Mouse (Mus musculus): ENCODE results near the gene Ctsk. TPM values are rescaled to one million over a fixed set of nuclear protein-coding genes. Genes with fewer than 3 reads are reported as not detected.

Gene Ctsk
- total and polyA plus RNA-seq, 3 experiments: 0.08 to 0.10 TPM; not detected in 1

DNA sequence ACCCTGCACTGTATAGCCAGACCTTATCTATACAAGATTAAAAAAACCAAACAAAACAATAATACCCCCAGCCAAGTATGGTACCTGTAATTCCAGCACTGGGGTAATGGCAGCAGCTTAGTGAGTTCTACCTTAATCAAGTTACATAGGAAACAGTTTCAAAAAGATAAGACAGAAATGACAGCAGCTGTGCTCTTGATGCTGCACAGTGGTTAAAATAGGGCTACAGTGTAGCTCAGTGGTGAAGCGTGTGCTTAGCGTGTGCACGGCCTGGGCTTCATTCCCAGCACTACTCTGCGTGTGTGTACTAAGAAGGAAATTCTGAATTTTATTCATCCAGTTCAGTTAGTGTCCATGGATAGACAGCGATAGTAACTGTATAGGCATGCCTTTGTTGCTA lies 42.7 kb upstream of the Ctsk start:
- no peak overlapping the region for H3K4me3 ChIP-seq (ENCODE audit: control insufficient read depth in 1 of 2, insufficient read depth in 1 of 2, low read depth in 2 of 2, low read length in 2 of 2)
- H3K27me3 ChIP-seq (ENCODE audit: control insufficient read depth in 1 of 2, insufficient read depth in 2 of 2, low read length in 2 of 2): no peaks in the 10 kb centered on the region
- no peaks in the 10 kb centered on the region for H3K9me3 ChIP-seq (replicated peaks; ENCODE audit: insufficient read depth, low read length)
- H3K79me2 ChIP-seq (ENCODE audit: control insufficient read depth, insufficient read depth, low read length, poor library complexity): no peaks in the 10 kb centered on the region
- no peak for TF ChIP-seq BHLHE40 (IDR thresholded peaks at IDR 0.05; ENCODE audit: borderline replicate concordance, low read depth, low read length)
- TF ChIP-seq HCFC1 (IDR thresholded peaks at IDR 0.05; ENCODE audit: low read depth, low read length): no peak
- TF ChIP-seq GATA1 (IDR thresholded peaks at IDR 0.05; ENCODE audit: low read depth, low read length): peak; percentile 47; the same call in 1 of the 2 replicates
- peak in 1 of 2 experiments; percentile 33; a peak in 1 of 4 replicates for TF ChIP-seq EP300 (IDR thresholded peaks at IDR 0.05; ENCODE audit: low read depth in 1 of 2, low read length in 2 of 2)
- TF ChIP-seq TBP (IDR thresholded peaks at IDR 0.05; ENCODE audit: low read depth, low read length): no peak
- TF ChIP-seq ETS1 (IDR thresholded peaks at IDR 0.05; ENCODE audit: low read depth, low read length): peak; percentile 38; the same call in 1 of the 2 replicates
- TF ChIP-seq TAL1 (IDR thresholded peaks at IDR 0.05; ENCODE audit: low read length): no peak
- no peak for TF ChIP-seq USF2 (IDR thresholded peaks at IDR 0.05; ENCODE audit: borderline replicate concordance in 1 of 2, insufficient read depth in 1 of 2, low read depth in 1 of 2, low read length in 2 of 2)
- TF ChIP-seq MAX (IDR thresholded peaks at IDR 0.05; ENCODE audit: low read length): peak; percentile 21; the same call in 1 of the 2 replicates
- TF ChIP-seq MAZ (IDR thresholded peaks at IDR 0.05; ENCODE audit: low read depth, low read length): no peak
- TF ChIP-seq NRF1 (IDR thresholded peaks at IDR 0.05; ENCODE audit: insufficient read depth, low read depth, low read length, poor library complexity, severe bottlenecking): no peak
- H3K36me3 ChIP-seq (ENCODE audit: control insufficient read depth in 1 of 2, insufficient read depth in 2 of 2, low read length in 2 of 2): peaks cover 6 to 32% of the 10 kb centered on the region in 2 experiments
- no peak overlapping the region for H3K9ac ChIP-seq (ENCODE audit: control insufficient read depth, low read depth, low read length, poor library complexity, severe bottlenecking)
- DNase-seq (ENCODE audit: low read depth, low spot score): peak; percentile 51
- peaks cover 0 to 14% of the 10 kb centered on the region in 2 experiments; a peak in 3 of 4 replicates for H3K4me1 ChIP-seq (ENCODE audit: control insufficient read depth in 1 of 2, insufficient read depth in 2 of 2, low read length in 2 of 2)
- no peak overlapping the region for H3K27ac ChIP-seq (ENCODE audit: control insufficient read depth, low read depth, low read length)

DNA sequence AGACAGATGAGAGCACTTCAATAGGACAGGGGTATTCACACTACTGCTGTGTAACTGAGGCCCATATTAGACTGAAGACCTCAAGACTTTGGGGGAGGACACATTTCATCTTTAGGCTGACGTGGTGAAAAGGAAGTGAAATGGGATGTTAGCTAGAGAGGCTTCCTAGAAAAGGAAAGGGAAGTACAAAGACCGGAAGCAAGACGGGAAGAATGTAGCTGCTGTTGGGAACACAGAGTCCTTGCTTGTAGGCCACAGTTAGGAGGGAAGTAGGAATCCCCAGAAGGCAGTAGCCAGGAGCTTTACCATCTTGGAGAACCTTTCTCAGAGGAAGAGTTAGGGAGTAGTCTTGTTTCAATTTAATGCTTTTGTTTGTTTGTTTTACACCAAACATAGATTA lies 41.3 kb upstream of the Ctsk start:
- no peaks in the 10 kb centered on the region for H3K9me3 ChIP-seq (replicated peaks; ENCODE audit: insufficient read depth, low read length)
- H3K27ac ChIP-seq (ENCODE audit: control insufficient read depth, low read depth, low read length): no peak overlapping the region
- H3K36me3 ChIP-seq (ENCODE audit: control insufficient read depth in 1 of 2, insufficient read depth in 2 of 2, low read length in 2 of 2): peaks cover 6 to 30% of the 10 kb centered on the region in 2 experiments
- no peak overlapping the region for H3K9ac ChIP-seq (ENCODE audit: control insufficient read depth, low read depth, low read length, poor library complexity, severe bottlenecking)
- no peak overlapping the region for H3K4me3 ChIP-seq (ENCODE audit: control insufficient read depth in 1 of 2, insufficient read depth in 1 of 2, low read depth in 2 of 2, low read length in 2 of 2)
- H3K79me2 ChIP-seq (ENCODE audit: control insufficient read depth, insufficient read depth, low read length, poor library complexity): no peaks in the 10 kb centered on the region
- peaks cover 0 to 14% of the 10 kb centered on the region in 2 experiments; a peak in 3 of 4 replicates for H3K4me1 ChIP-seq (ENCODE audit: control insufficient read depth in 1 of 2, insufficient read depth in 2 of 2, low read length in 2 of 2)
- TF ChIP-seq NELFE (IDR thresholded peaks at IDR 0.05; ENCODE audit: low read depth, low read length) (no peak), SIN3A (IDR thresholded peaks at IDR 0.05; ENCODE audit: low read length) (no peak), POLR2A (IDR thresholded peaks at IDR 0.05; ENCODE audit: control insufficient read depth in 1 of 2, insufficient read depth in 1 of 2, low read depth in 1 of 2, low read length in 2 of 2, poor library complexity in 1 of 2) (no peak), JUND (IDR thresholded peaks at IDR 0.05; ENCODE audit: low read depth, low read length) (no peak), MAX (IDR thresholded peaks at IDR 0.05; ENCODE audit: low read length) (no peak), CTCF (IDR thresholded peaks at IDR 0.05 in 2 of 3, conservative IDR thresholded peaks at IDR 0.05 in 1 of 3; ENCODE audit: control insufficient read depth in 1 of 3, insufficient read depth in 1 of 3, low read depth in 2 of 3, low read length in 3 of 3, poor library complexity in 1 of 3, severe bottlenecking in 1 of 3) (no peak), MAFK (IDR thresholded peaks at IDR 0.05; ENCODE audit: borderline replicate concordance, low read depth, low read length) (no peak), KAT2A (conservative IDR thresholded peaks at IDR 0.05; ENCODE audit: low read depth, low read length) (no peak), ZMIZ1 (IDR thresholded peaks at IDR 0.05; ENCODE audit: low read depth, low read length) (no peak), RCOR1 (IDR thresholded peaks at IDR 0.05; ENCODE audit: low read depth, low read length) (no peak), TCF12 (IDR thresholded peaks at IDR 0.05; ENCODE audit: low read depth, low read length) (no peak), MAZ (IDR thresholded peaks at IDR 0.05; ENCODE audit: low read depth, low read length) (no peak)
- no peaks in the 10 kb centered on the region for H3K27me3 ChIP-seq (ENCODE audit: control insufficient read depth in 1 of 2, insufficient read depth in 2 of 2, low read length in 2 of 2)
- no peak for DNase-seq (ENCODE audit: low read depth, low spot score)

All from MEL (cell line).